Mouse (Mus musculus): Measurements from ENCODE around the gene Tnfsf8.

DNA sequence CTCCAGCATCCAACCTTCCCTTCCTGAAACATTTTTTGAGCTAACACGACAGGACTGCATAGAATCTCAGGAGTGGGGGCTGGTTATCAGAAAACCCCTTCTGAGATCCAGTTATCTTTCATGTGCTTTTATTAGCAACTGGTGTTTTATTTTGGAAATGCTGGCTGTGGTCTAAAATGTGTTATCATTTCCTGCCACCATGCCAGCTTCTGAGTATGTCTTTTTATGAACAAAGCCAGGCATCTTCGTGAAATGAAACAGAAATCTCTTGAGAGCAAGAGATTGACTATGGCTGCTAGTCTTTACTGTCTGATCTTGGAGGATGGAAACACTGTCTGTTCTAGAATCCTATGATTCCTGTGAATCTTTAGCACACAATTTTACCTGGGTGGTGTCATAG lies 25.0 kb upstream of the Tnfsf8 start:
- TF ChIP-seq CTCF (IDR thresholded peaks at IDR 0.05; ENCODE audit: extremely low read depth, insufficient read depth, low read length) = no peak
- no peak for TF ChIP-seq POLR2A (IDR thresholded peaks at IDR 0.05; ENCODE audit: extremely low read depth, insufficient read depth, low read length)
